Mouse (Mus musculus) embryonic stem cell, embryonic (primary cell): Measurements from ENCODE around the gene 2310003L06Rik.

Experiments used
- CTCF ChIA-PET, 4 experiments: fragments of 300-600 bp in 2 of 4; fragments of 350-600 bp in 2 of 4; sonication (Branson Sonifier 250); formaldehyde crosslinking; loops; one replicate each; lab custom pipeline; 2022; ENCODE audit warnings: inconsistent platforms in 2 of 4; lab: Charles Lee
- POLR2A ChIA-PET, 4 experiments: fragments of 300-600 bp in 2 of 4; fragments of 350-600 bp in 2 of 4; sonication (Branson Sonifier 250); formaldehyde crosslinking; loops; one replicate each; lab custom pipeline; 2022; ENCODE audit warnings: antibody characterized with exemption in 4 of 4, inconsistent platforms in 1 of 4; lab: Charles Lee

Gene 2310003L06Rik

DNA sequence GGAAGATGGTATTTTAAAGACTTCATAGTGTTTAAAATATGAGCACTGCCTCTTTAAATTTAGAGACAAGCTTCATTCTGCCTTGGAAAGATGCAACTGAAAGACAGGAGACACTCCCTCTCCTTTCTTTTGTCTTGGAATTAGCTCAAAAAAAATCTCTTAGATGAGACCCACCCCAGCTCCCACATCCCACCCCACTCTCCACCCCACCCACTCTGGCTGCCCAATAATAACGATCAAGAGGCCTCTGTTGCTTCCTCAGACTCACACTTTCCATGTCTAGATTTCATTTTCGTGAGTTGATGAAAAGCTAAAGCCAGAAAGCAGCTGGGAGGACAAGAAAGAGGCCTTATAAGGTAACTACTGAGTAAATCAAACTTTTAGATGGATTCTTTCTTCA, at the start of gene 2310003L06Rik, which contains the start of gene Gm28434:
TSS of gene 2310003L06Rik (plus strand) at position 259 of the 400 bp plus-strand sequence.
TSS of gene Gm28434 (plus strand) at position 317 of the 400 bp plus-strand sequence.
- ChIA-PET POLR2A (interaction anchor here in 1 of 4 experiments (0.6 kb wide), 1 partner anchor 796 kb away, joined by 15 read pairs; the partner anchor contains the start of gene Dck), CTCF (no interaction called here)

DNA sequence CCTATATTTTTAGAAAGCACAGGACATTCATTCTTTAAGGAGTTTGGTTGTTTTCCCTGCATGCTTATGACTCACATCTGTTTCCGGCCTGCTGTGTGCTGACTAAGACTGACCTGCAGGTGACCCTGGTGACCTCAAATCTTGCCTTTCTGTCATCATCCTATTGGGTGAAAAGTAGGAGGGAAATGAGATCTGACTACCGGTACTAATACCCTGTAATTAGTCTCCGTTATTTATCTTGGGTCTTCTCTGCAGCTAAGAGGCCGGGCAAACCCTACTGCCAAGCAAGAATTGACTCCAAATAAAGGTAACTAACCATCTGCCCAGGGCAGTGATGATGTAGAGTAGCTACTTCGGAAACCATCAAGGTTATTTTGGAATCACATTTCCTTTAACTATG, 43.9 kb upstream of the 2310003L06Rik start, which contains the start of gene Csn3:
TSS of gene Csn3 (plus strand) at position 208 of the 400 bp plus-strand sequence.
- POLR2A ChIA-PET: no interaction called here

DNA sequence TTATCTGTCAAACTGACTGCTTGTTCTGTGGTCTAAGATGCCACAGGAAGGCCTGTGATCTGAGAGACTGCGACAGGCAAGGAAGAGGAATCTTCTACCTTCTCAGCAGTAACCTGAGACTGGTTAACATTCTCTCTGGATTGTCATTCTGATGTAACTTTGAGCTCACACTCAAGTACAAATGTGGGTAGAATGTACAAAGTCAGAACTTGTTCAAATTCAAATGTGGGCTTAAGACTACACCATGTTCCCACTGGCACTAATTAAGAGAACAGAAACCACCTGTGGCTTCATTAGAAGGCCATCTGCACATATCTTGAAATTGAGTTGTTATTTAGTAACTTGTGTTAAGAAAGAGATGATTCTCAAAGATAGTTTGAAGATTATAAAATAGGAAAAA, 37.7 kb upstream of the 2310003L06Rik start:
- POLR2A ChIA-PET: no interaction called here
- CTCF ChIA-PET: no interaction called here

More for the DNA sequence above, 43.9 kb upstream of the 2310003L06Rik start, which contains the start of gene Csn3:
- CTCF ChIA-PET: no interaction called here

DNA sequence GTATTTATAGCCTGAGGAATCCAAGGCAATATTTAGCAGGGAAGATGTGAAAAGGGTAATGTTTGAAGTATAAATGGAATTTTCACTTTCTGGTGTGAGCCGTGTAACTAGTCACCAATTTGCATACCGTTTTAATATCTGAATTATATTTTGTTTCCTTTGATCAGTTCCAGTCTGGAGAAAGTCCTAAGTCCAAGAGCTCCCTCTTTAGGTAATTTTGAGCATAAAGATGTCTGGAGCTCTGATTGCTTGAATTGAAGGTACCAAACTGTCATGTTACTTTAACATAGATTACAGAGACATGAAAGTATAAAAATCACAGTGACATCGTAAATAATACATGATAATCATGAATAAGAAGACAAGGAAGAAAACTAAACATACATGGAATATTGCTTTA, 28.5 kb upstream of the 2310003L06Rik start:
- POLR2A ChIA-PET: no interaction called here
- CTCF ChIA-PET: interaction anchor here in 1 of 4 experiments (1.0 kb wide), 1 partner anchor 69 kb away, joined by 3 read pairs; no protein-coding TSS in a partner anchor

DNA sequence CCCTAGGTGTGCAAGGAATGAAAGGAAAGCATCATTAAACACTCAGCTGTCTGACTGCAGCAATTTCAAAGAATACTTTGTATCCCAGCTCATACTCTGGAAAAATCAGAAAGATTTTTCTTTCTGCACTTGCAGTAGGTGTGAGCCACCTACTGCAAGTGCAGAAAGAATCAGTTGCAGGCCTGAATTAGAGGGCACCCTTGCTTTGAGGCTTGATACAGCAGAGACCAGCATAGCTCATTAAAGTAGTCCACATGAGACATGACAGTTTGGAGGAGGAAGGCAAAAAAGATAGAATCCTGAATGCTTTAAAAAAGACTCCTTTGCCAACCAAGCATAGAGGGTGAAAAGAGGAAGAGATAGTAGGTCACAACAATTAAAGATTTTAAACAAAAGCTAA, 26.7 kb upstream of the 2310003L06Rik start:
- POLR2A ChIA-PET: no interaction called here
- CTCF ChIA-PET: no interaction called here

DNA sequence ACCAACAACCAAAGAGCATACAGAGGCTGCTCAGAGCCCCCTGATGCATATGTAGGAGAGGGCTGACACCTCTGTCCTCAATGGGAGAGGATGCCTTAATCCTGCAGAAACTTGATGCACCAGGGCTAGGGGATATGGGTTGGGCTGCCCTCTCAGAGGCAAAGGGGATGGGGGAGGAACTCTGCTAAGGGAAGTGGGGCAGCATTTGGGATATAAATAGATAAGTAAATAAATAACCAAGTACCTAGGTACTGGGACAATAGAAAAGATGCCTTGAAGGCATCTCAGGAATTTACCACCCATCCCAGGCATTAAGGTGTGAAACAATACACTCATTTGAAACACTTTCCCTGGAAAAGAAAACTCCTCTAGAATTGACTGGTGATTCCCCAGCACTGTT, 17.4 kb upstream of the 2310003L06Rik start:
- POLR2A ChIA-PET: no interaction called here
- CTCF ChIA-PET: no interaction called here

DNA sequence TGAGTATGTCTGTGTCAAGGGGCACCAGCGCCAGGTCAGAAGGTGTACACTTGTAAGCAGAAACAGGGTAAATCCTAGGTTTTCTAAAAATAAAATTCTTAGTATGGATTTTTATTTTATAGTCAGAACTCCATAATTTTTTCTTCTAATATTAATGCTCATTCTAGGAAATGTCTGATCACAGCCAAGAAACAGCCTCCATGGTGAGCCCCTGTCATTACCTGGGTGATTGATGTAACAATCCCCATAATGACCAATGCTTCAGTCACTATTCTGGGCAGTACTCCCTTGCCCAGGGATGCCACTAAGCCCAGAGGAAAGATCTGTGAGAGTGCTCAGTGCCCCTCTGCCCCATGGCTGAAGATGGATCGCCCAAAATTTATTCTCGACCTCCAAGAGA, 9.9 kb downstream of the 2310003L06Rik start, which contains the start of gene Cabs1:
TSS of gene Cabs1 (plus strand) at position 301 of the 400 bp plus-strand sequence.
- CTCF ChIA-PET: no interaction called here
- POLR2A ChIA-PET: no interaction called here

DNA sequence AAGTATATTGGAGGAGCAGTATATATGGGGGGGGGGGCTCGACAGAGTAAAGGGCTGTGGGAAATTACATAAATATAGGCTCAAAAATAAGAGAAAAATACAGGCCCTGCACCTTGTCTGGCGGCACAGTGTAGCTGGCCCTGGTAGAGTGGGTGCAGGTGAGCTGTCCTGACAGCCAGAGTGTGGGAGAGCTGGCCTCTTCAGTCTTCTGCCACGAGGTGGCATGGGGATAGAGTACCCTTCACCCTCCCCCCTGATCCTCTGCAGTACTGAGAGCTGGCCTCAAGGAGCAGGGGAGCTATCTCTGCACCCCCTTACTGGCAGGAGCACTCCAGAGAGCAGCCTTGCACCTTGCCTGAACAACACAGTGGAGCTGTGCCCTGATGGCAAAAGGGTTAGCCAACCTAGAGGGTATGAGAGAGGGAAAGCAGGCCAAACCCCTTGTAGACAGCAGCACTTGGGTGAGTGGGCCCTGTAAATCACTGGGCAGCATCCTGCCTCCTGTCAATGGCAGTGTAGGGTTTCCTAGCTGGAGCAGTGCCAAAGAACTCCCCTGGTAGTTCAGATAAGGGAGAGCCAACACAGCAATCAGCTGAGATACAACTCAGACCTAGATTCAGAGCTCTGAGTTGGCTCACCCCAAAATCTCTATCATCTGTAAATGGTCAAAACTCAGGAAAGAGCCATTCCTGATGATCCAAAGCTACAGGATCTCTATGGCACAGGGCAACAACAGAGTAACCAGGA, 13.4 kb downstream of the 2310003L06Rik start:
- CTCF ChIA-PET: no interaction called here
- POLR2A ChIA-PET: interaction anchor here in 1 of 4 experiments (1.0 kb wide), 1 partner anchor 13 kb away, joined by 3 read pairs; no protein-coding TSS in a partner anchor

DNA sequence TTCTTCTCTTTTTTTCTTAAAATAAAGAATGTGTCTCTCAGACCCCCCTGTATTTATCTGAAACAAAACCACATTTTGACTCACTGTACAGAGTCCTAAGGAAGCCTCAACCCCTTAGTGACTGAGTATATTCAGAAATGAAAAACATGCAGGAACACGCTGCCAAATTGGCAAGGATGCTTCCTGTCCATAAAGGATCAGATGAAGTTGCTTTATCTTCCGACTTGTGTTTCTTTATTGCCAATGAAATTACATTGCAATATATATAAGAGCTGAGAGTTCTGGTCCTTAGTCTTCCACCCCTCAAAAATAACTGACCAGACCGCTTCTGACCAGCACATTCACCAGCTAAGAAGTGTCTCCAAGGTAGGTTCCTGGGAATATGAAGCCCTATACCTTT, 33.0 kb downstream of the 2310003L06Rik start, which contains the start of gene Smr3a:
TSS of gene Smr3a (plus strand) at position 301 of the 400 bp plus-strand sequence.
- CTCF ChIA-PET: no interaction called here
- POLR2A ChIA-PET: no interaction called here

DNA sequence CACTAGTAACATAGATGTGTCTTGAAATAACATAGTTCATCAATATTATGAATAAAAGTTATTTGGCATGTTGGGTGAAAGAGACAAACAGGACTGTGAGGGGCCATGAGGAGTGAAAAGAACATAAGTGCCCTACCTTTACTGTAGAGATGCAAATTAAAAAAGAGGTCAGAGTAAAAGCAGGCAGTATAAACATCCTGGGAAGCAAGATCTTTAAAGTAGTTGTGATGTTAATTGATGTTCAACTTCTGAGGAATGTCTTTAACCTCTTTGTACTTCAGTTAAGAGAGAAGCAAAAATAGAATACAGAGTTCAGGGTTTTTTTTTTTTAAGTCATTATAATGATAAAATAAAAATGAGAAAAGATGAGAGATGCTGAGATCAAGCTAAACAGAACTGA, 36.0 kb downstream of the 2310003L06Rik start:
- POLR2A ChIA-PET: no interaction called here
- CTCF ChIA-PET: interaction anchor here in 1 of 4 experiments (0.7 kb wide), 1 partner anchor 415 kb away, joined by 3 read pairs; no protein-coding TSS in a partner anchor
